Comparison of ENCODE assay signal across 8 mouse cellular contexts in the genomic region with DNA sequence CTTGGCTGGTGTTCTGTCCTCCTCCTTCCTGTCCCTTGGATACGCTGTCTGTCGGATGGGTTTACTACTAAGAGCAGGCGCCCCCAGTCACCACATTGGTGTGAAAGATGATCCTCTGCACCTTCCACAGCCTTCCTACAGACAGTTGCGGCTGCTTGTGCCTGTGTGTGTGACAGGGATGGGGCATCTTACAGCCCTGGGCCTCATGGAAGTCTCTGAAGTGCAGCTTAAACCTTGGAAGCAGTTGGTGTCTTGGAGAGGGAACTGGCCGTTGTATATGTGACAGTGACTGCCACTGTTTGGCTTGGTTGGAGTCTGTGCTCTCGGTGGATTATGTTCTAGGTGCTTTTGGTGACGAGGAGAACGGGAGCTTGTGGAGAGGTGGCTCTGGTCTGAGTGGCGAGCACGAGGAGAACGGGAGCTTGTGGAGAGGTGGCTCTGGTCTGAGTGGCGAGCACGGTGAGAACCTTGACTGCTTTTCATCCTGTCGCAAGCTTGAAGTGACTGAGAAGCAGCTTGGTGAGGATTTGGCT. TPM values are rescaled to one million over a fixed set of nuclear protein-coding genes. Genes with fewer than 3 reads are reported as not detected.
DNase-seq lines count a peak whose midpoint lies in the region; ATAC-seq lines count a peak whose summit lies in the region.

No protein-coding gene starts in this region.

- H3K4me3 ChIP-seq in hindbrain, embryonic 10.5 days, result no peak overlapping the region
- no peak overlapping the region for H3K4me3 ChIP-seq in hindbrain, embryonic 11.5 days (ENCODE audit: low read depth, low read length)
- peak overlapping the region; percentile 100; the same call in 1 of the 2 replicates for H3K4me3 ChIP-seq in embryonic facial prominence, embryonic 10.5 days
- peak overlapping the region; percentile 90 for H3K4me3 ChIP-seq in heart, embryonic 15.5 days
- H3K4me3 ChIP-seq in liver, embryonic 15.5 days (replicated peaks), result no peak overlapping the region

- H3K4me2 ChIP-seq in hindbrain, embryonic 11.5 days (replicated peaks; ENCODE audit: low read depth, low read length), result no peak overlapping the region
- peak overlapping the region; percentile 93 for H3K4me2 ChIP-seq in heart, embryonic 15.5 days
- peak overlapping the region; percentile 16; the same call in 1 of the 2 replicates for H3K4me2 ChIP-seq in liver, embryonic 15.5 days

- H3K36me3 ChIP-seq in hindbrain, embryonic 10.5 days, result peaks cover 15% of the 10 kb centered on the region; the same call in 1 of the 2 replicates
- H3K36me3 ChIP-seq in hindbrain, embryonic 11.5 days (ENCODE audit: control insufficient read depth, insufficient read depth, low read length), result no peaks in the 10 kb centered on the region
- H3K36me3 ChIP-seq in embryonic facial prominence, embryonic 10.5 days (replicated peaks), result peaks cover 41% of the 10 kb centered on the region
- H3K36me3 ChIP-seq in heart, embryonic 15.5 days, result no peaks in the 10 kb centered on the region
- no peaks in the 10 kb centered on the region for H3K36me3 ChIP-seq in liver, embryonic 15.5 days (replicated peaks)

- H3K27me3 ChIP-seq in hindbrain, embryonic 10.5 days (ENCODE audit: insufficient read depth, poor library complexity, severe bottlenecking), result no peaks in the 10 kb centered on the region
- H3K27me3 ChIP-seq in hindbrain, embryonic 11.5 days (ENCODE audit: control insufficient read depth, insufficient read depth, low read length), result no peaks in the 10 kb centered on the region
- no peaks in the 10 kb centered on the region for H3K27me3 ChIP-seq in embryonic facial prominence, embryonic 10.5 days (replicated peaks; ENCODE audit: low read depth, poor library complexity, severe bottlenecking)
- no peaks in the 10 kb centered on the region for H3K27me3 ChIP-seq in heart, embryonic 15.5 days
- no peaks in the 10 kb centered on the region; the same call in 1 of the 2 replicates for H3K27me3 ChIP-seq in liver, embryonic 15.5 days

- ATAC-seq in hindbrain, embryonic 11.5 days (ENCODE audit: low FRiP score), result no peak
- no peak for ATAC-seq in heart, embryonic 15.5 days (replicated peaks; ENCODE audit: insufficient number of reproducible peaks, insufficient read depth, low FRiP score, low read depth)
- ATAC-seq in liver, embryonic 15.5 days (ENCODE audit: insufficient read depth), result no peak

- WGBS in hindbrain, embryonic 10.5 days, result 62% methylated on average over 14 of the region's 14 CpGs
- WGBS in hindbrain, embryonic 11.5 days, result 67% methylated on average over 14 of the region's 14 CpGs
- WGBS in embryonic facial prominence, embryonic 10.5 days, result 65% methylated on average over 14 of the region's 14 CpGs
- 25% methylated on average over 14 of the region's 14 CpGs for WGBS in heart, embryonic 15.5 days
- 60% methylated on average over 14 of the region's 14 CpGs for WGBS in liver, embryonic 15.5 days (ENCODE audit: insufficient replicate concordance)

- peaks cover 89% of the 10 kb centered on the region for H3K4me1 ChIP-seq in hindbrain, embryonic 10.5 days (replicated peaks)
- H3K4me1 ChIP-seq in hindbrain, embryonic 11.5 days (replicated peaks; ENCODE audit: control insufficient read depth, insufficient read depth, low read length), result peaks cover 18% of the 10 kb centered on the region
- H3K4me1 ChIP-seq in embryonic facial prominence, embryonic 10.5 days, result peaks cover 81% of the 10 kb centered on the region
- H3K4me1 ChIP-seq in heart, embryonic 15.5 days (replicated peaks), result peaks cover 81% of the 10 kb centered on the region
- peaks cover 87% of the 10 kb centered on the region for H3K4me1 ChIP-seq in liver, embryonic 15.5 days (replicated peaks)

- no peak overlapping the region for H3K9ac ChIP-seq in hindbrain, embryonic 11.5 days (ENCODE audit: low read depth, low read length)
- H3K9ac ChIP-seq in heart, embryonic 15.5 days, result peak overlapping the region; percentile 67
- no peak overlapping the region for H3K9ac ChIP-seq in liver, embryonic 15.5 days

- H3K9me3 ChIP-seq in hindbrain, embryonic 10.5 days, result no peaks in the 10 kb centered on the region
- no peaks in the 10 kb centered on the region for H3K9me3 ChIP-seq in hindbrain, embryonic 11.5 days (ENCODE audit: control insufficient read depth, low read length)
- no peaks in the 10 kb centered on the region for H3K9me3 ChIP-seq in embryonic facial prominence, embryonic 10.5 days
- H3K9me3 ChIP-seq in heart, embryonic 15.5 days (replicated peaks), result no peaks in the 10 kb centered on the region
- H3K9me3 ChIP-seq in liver, embryonic 15.5 days (replicated peaks), result no peaks in the 10 kb centered on the region

- 0 out of 2 replicates have a peak overlapping the region, but pooled peaks have one; percentile 30 for H3K27ac ChIP-seq in hindbrain, embryonic 10.5 days
- no peak overlapping the region for H3K27ac ChIP-seq in hindbrain, embryonic 11.5 days (ENCODE audit: low read depth, low read length)
- no peak overlapping the region for H3K27ac ChIP-seq in embryonic facial prominence, embryonic 10.5 days (replicated peaks)
- peak overlapping the region; percentile 91 for H3K27ac ChIP-seq in heart, embryonic 15.5 days
- H3K27ac ChIP-seq in liver, embryonic 15.5 days (replicated peaks), result no peak overlapping the region

- no peak for DNase-seq in hindbrain, embryonic 10.5 days (ENCODE audit: low spot score)
- DNase-seq in hindbrain, embryonic 11.5 days (ENCODE audit: low spot score), result no peak
- DNase-seq in embryonic facial prominence, embryonic 10.5 days (ENCODE audit: low spot score), result no peak
- DNase-seq in urinary bladder, postnatal 25 days (ENCODE audit: low spot score), result no peak
- no peak for DNase-seq in layer of hippocampus, adult 11-12 months (ENCODE audit: low spot score)
- no peak for DNase-seq in cerebellum, postnatal 36 days

RNA-seq across cellular contexts. Expression of a gene that starts 4.7 kb away (rescaled TPM):
- polyA plus RNA-seq in hindbrain, embryonic 10.5 days (2016; fragmentation: Nextera tagmentation; extraction: Ambion mirVana), result 33.5 and 36.5 TPM in 2 replicates
- polyA plus RNA-seq in hindbrain, embryonic 11.5 days (2014; fragmentation: Nextera tagmentation; extraction: Ambion mirVana), result 38.7 and 40.3 TPM in 2 replicates
- polyA plus RNA-seq in embryonic facial prominence, embryonic 10.5 days (2016; fragmentation: Nextera tagmentation; extraction: Ambion mirVana), result 46.2 and 49.3 TPM in 2 replicates
- polyA plus RNA-seq in heart, embryonic 15.5 days (2015; fragmentation: Nextera tagmentation; extraction: Ambion mirVana), result 35.0 and 47.8 TPM in 2 replicates
- 11.3 and 12.9 TPM in 2 replicates for polyA plus RNA-seq in liver, embryonic 15.5 days (2015; fragmentation: Nextera tagmentation; extraction: Ambion mirVana)

RNA-seq across cellular contexts. Expression of a gene that starts 17.2 kb away (rescaled TPM):
- polyA plus RNA-seq in hindbrain, embryonic 10.5 days (2016; fragmentation: Nextera tagmentation; extraction: Ambion mirVana), result 0.63 and 1.6 TPM in 2 replicates
- polyA plus RNA-seq in hindbrain, embryonic 11.5 days (2014; fragmentation: Nextera tagmentation; extraction: Ambion mirVana), result 0.29 and 1.7 TPM in 2 replicates
- polyA plus RNA-seq in embryonic facial prominence, embryonic 10.5 days (2016; fragmentation: Nextera tagmentation; extraction: Ambion mirVana), result 0.06 and 0.44 TPM in 2 replicates
- 0.23 and 0.55 TPM in 2 replicates for polyA plus RNA-seq in heart, embryonic 15.5 days (2015; fragmentation: Nextera tagmentation; extraction: Ambion mirVana)
- 0.07 and 0.16 TPM in 2 replicates for polyA plus RNA-seq in liver, embryonic 15.5 days (2015; fragmentation: Nextera tagmentation; extraction: Ambion mirVana)

RNA-seq across cellular contexts. Expression of a gene that starts 47.4 kb away (rescaled TPM):
- 91.4 and 97.4 TPM in 2 replicates for polyA plus RNA-seq in hindbrain, embryonic 10.5 days (2016; fragmentation: Nextera tagmentation; extraction: Ambion mirVana)
- polyA plus RNA-seq in hindbrain, embryonic 11.5 days (2014; fragmentation: Nextera tagmentation; extraction: Ambion mirVana), result 75.6 and 78.7 TPM in 2 replicates
- polyA plus RNA-seq in embryonic facial prominence, embryonic 10.5 days (2016; fragmentation: Nextera tagmentation; extraction: Ambion mirVana), result 103 and 106 TPM in 2 replicates
- 81.9 and 86.0 TPM in 2 replicates for polyA plus RNA-seq in heart, embryonic 15.5 days (2015; fragmentation: Nextera tagmentation; extraction: Ambion mirVana)
- 43.9 and 44.8 TPM in 2 replicates for polyA plus RNA-seq in liver, embryonic 15.5 days (2015; fragmentation: Nextera tagmentation; extraction: Ambion mirVana)

RNA-seq across cellular contexts. Expression of a gene that starts 58.0 kb away (rescaled TPM):
- polyA plus RNA-seq in hindbrain, embryonic 10.5 days (2016; fragmentation: Nextera tagmentation; extraction: Ambion mirVana), result 39.2 and 51.0 TPM in 2 replicates
- 32.4 and 36.7 TPM in 2 replicates for polyA plus RNA-seq in hindbrain, embryonic 11.5 days (2014; fragmentation: Nextera tagmentation; extraction: Ambion mirVana)
- 58.6 and 62.4 TPM in 2 replicates for polyA plus RNA-seq in embryonic facial prominence, embryonic 10.5 days (2016; fragmentation: Nextera tagmentation; extraction: Ambion mirVana)
- 27.7 and 32.0 TPM in 2 replicates for polyA plus RNA-seq in heart, embryonic 15.5 days (2015; fragmentation: Nextera tagmentation; extraction: Ambion mirVana)
- polyA plus RNA-seq in liver, embryonic 15.5 days (2015; fragmentation: Nextera tagmentation; extraction: Ambion mirVana), result 15.6 and 15.7 TPM in 2 replicates

RNA-seq across cellular contexts. Expression of a gene that starts 58.1 kb away (rescaled TPM):
- polyA plus RNA-seq in hindbrain, embryonic 10.5 days (2016; fragmentation: Nextera tagmentation; extraction: Ambion mirVana), result 0.07 and 0.25 TPM in 2 replicates
- 0.08 and 0.15 TPM in 2 replicates for polyA plus RNA-seq in hindbrain, embryonic 11.5 days (2014; fragmentation: Nextera tagmentation; extraction: Ambion mirVana)
- 0.27 and 0.29 TPM in 2 replicates for polyA plus RNA-seq in embryonic facial prominence, embryonic 10.5 days (2016; fragmentation: Nextera tagmentation; extraction: Ambion mirVana)
- 0.30 and 0.42 TPM in 2 replicates for polyA plus RNA-seq in heart, embryonic 15.5 days (2015; fragmentation: Nextera tagmentation; extraction: Ambion mirVana)
- 0.06 and 0.14 TPM in 2 replicates for polyA plus RNA-seq in liver, embryonic 15.5 days (2015; fragmentation: Nextera tagmentation; extraction: Ambion mirVana)

Comparison
In these comparisons a context has a peak if more than half of its experiments do, and no peak if none do; other contexts are left out.
1. H3K27ac ChIP-seq: peak in hindbrain, embryonic 10.5 days (single experiment) and heart, embryonic 15.5 days (single experiment); none in hindbrain, embryonic 11.5 days (single experiment), embryonic facial prominence, embryonic 10.5 days (single experiment) and liver, embryonic 15.5 days (single experiment).
2. H3K4me3 ChIP-seq: peak in embryonic facial prominence, embryonic 10.5 days (single experiment) and heart, embryonic 15.5 days (single experiment); none in hindbrain, embryonic 10.5 days (single experiment), hindbrain, embryonic 11.5 days (single experiment) and liver, embryonic 15.5 days (single experiment).